Mouse (Mus musculus): ENCODE results near the gene Pskh1.

Pskh1 gene

GRCm38 (mm10) chr8:105900180-105900940 lies at the start of gene Pskh1:
Gene Pskh1 (plus strand): TSS chr8:105900441.
- DNase-seq (ENCODE audit: low spot score in 2 of 2), result peak; percentile 92

GRCm38 (mm10) chr8:105850611-105851010 lies 49.6 kb upstream of the Pskh1 start:
- no peak for DNase-seq (ENCODE audit: low spot score in 2 of 2)

- DNase-seq (ENCODE audit: low spot score in 2 of 2), result peak; percentile 84 to 89
Measured at GRCm38 (mm10) chr8:105851651-105852143, 48.5 kb upstream of the Pskh1 start.

GRCm38 (mm10) chr8:105852146-105852729 lies 48.0 kb upstream of the Pskh1 start:
- DNase-seq (ENCODE audit: low spot score in 2 of 2), result no peak

GRCm38 (mm10) chr8:105853178-105853577 lies 47.1 kb upstream of the Pskh1 start, which contains the start of gene Cenpt:
Gene Cenpt (minus strand): TSS chr8:105853278.
- DNase-seq (ENCODE audit: low spot score in 2 of 2), result no peak

- DNase-seq (ENCODE audit: low spot score in 2 of 2), result no peak
Measured at GRCm38 (mm10) chr8:105854303-105854702, 45.9 kb upstream of the Pskh1 start.

- peak; percentile 88 to 94 for DNase-seq (ENCODE audit: low spot score in 2 of 2)
Measured at GRCm38 (mm10) chr8:105854715-105855216, 45.5 kb upstream of the Pskh1 start, which contains the start of gene Thap11. Gene Thap11 (plus strand): TSS chr8:105855132.

- DNase-seq (ENCODE audit: low spot score in 2 of 2), result peak; percentile 37 to 50
Measured at GRCm38 (mm10) chr8:105855248-105856167, 44.7 kb upstream of the Pskh1 start.

GRCm38 (mm10) chr8:105856168-105856835 lies 43.9 kb upstream of the Pskh1 start:
- DNase-seq (ENCODE audit: low spot score in 2 of 2), result no peak

- no peak for DNase-seq (ENCODE audit: low spot score in 2 of 2)
Measured at GRCm38 (mm10) chr8:105858495-105858894, 41.7 kb upstream of the Pskh1 start.

GRCm38 (mm10) chr8:105859314-105859713 lies 40.9 kb upstream of the Pskh1 start:
- no peak for DNase-seq (ENCODE audit: low spot score in 2 of 2)

- DNase-seq (ENCODE audit: low spot score in 2 of 2), result peak; percentile 98 to 99
Measured at GRCm38 (mm10) chr8:105860143-105860981, 39.9 kb upstream of the Pskh1 start, which contains the start of gene Nutf2. Gene Nutf2 (plus strand): TSS chr8:105860580.

- DNase-seq (ENCODE audit: low spot score in 2 of 2), result no peak
Measured at GRCm38 (mm10) chr8:105861951-105862350, 38.3 kb upstream of the Pskh1 start.

GRCm38 (mm10) chr8:105866364-105867029 lies 33.7 kb upstream of the Pskh1 start:
- no peak for DNase-seq (ENCODE audit: low spot score in 2 of 2)

GRCm38 (mm10) chr8:105874301-105874700 lies 25.9 kb upstream of the Pskh1 start:
- DNase-seq (ENCODE audit: low spot score in 2 of 2), result peak; percentile 59 to 71

GRCm38 (mm10) chr8:105880754-105881520 lies 19.3 kb upstream of the Pskh1 start, which contains the start of gene Edc4:
Gene Edc4 (plus strand): TSS chr8:105880881.
- DNase-seq (ENCODE audit: low spot score in 2 of 2), result peak; percentile 81 to 84

- DNase-seq (ENCODE audit: low spot score in 2 of 2), result no peak
Measured at GRCm38 (mm10) chr8:105889756-105890465, 10.3 kb upstream of the Pskh1 start.

GRCm38 (mm10) chr8:105890870-105891269 lies 9.4 kb upstream of the Pskh1 start:
- DNase-seq (ENCODE audit: low spot score in 2 of 2), result peak; percentile 46 to 58
